Mouse (Mus musculus) kidney, adult 10 weeks (tissue): ENCODE results near the gene Exosc3. TPM values are rescaled to one million over a fixed set of nuclear protein-coding genes. Genes with fewer than 3 reads are reported as not detected.

ENCODE experiments used
- polyA plus RNA-seq: library from polyadenylated mRNA; stranded (reverse); fragments of 350-450 nt; fragmentation: Illumina TruSeq; extraction: RNeasy Lipid Tissue Mini Kit (QIAGEN cat#74804); gene quantifications from one replicate; pipeline ENCODE4 v1.2.3, GENCODE M21; 2014; ENCODE audit warnings: low read depth, low replicate concordance

Gene Exosc3
- 47.1 TPM for polyA plus RNA-seq

GRCm38 (mm10) chr4:45342286-45343155 lies at the start of gene Exosc3:
Exosc3 (minus strand) TSS chr4:45342732.

GRCm38 (mm10) chr4:45341669-45342249 lies 773 bp downstream of the Exosc3 start, which contains the start of gene Dcaf10:
Dcaf10 (plus strand) TSS chr4:45342101.

GRCm38 (mm10) chr4:45296662-45297564 lies 45.6 kb downstream of the Exosc3 start, which contains the start of gene Trmt10b:
Trmt10b (plus strand) TSS chr4:45297127.

Other genes with a start within 250 kb of the Exosc3 start
- gene Tomm5, start 234.6 kb downstream of the Exosc3 start, polyA plus RNA-seq: 129 TPM
- 0.12 TPM for gene Frmpd1, start 157.9 kb downstream of the Exosc3 start, polyA plus RNA-seq
- 12.3 TPM for gene Trmt10b, start 45.6 kb downstream of the Exosc3 start, polyA plus RNA-seq
- 24.4 TPM for gene Dcaf10, start 631 bp downstream of the Exosc3 start, polyA plus RNA-seq
- gene Slc25a51, start 66.0 kb upstream of the Exosc3 start, polyA plus RNA-seq: 91.0 TPM
- 9.9 TPM for gene Shb, start 189.7 kb upstream of the Exosc3 start, polyA plus RNA-seq